Mouse (Mus musculus) erythroblast, embryonic 14.5 days (primary cell): ENCODE measurements around the gene Rnf44. TPM values are rescaled to one million over a fixed set of nuclear protein-coding genes. Genes with fewer than 3 reads are reported as not detected.

Experiments
- H3K27me3 ChIP-seq: 2 replicates; pipeline ENCODE4 v1.6.1; 2012; ENCODE audit warnings: inconsistent platforms; ENCODE audit not compliant: control insufficient read depth
- H3K36me3 ChIP-seq: 2 replicates; pipeline ENCODE4 v1.6.1; 2012; ENCODE audit warnings: mild to moderate bottlenecking, inconsistent platforms; ENCODE audit not compliant: control insufficient read depth
- H3K4me1 ChIP-seq: 2 replicates; pipeline ENCODE4 v1.6.1; 2012; ENCODE audit warnings: inconsistent platforms; ENCODE audit not compliant: control insufficient read depth
- H3K4me3 ChIP-seq: replicated peaks from 2 replicates; pipeline ENCODE3; 2012; ENCODE audit warnings: moderate library complexity, mild to moderate bottlenecking, inconsistent platforms
- H3K9me3 ChIP-seq: 2 replicates; pipeline ENCODE4 v1.6.1; 2012; ENCODE audit warnings: low read length, inconsistent platforms, mixed read lengths; ENCODE audit not compliant: control insufficient read depth
- GATA1 ChIP-seq: IDR thresholded peaks from 2 replicates; pipeline ENCODE4 v1.6.1; 2012; ENCODE audit warnings: low read length, inconsistent platforms, mixed read lengths
- TAL1 ChIP-seq: IDR thresholded peaks from 3 replicates; pipeline ENCODE4 v1.6.1; 2012; ENCODE audit warnings: low read length, inconsistent platforms, mixed read lengths
- polyA plus RNA-seq: library from polyadenylated mRNA; stranded (reverse); fragments of >175 nt; gene quantifications from 2 replicates; pipeline ENCODE4 v1.2.3, GENCODE M21; 2012

Rnf44 gene
- 20.2 and 23.6 TPM in 2 replicates for polyA plus RNA-seq

DNA sequence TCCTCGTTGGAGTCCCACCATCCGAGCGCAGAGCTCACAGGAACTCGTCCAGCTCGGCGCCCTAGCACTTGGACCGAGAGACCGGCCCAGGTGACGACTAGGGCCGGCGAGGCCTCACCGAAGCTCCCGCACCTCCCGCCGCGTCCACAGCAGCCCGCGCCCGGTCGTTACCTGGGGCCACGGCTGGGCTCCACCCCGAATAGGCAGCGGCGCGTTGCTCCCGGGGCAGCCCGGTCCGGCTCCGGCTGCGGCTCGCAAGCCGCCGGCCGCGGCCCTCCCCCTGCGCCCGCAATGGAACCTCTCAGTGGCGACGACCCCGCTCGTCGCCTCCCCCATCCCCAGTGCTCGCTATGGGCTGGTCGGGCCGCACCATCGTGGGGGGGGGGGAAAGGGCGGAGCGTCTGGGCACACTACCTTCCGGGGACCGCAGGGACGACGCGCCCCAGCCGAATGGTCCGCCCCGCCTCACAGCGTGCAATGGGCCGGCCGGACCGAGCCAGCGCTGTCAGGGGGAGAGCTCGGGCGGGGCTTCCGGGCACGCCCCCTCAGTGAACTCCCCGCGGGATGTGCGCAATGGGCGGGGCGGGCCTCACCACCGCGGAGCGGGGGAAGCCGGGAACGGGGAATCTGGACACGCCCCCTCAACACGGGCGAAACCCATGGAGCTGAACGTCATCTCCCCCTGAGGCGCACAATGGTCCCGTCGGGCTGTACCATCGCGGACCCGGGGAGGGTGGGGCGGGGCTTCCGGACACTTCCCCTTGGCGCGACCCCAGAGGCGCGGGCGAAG, at the start of gene Rnf44:
TSS of gene Rnf44 (minus strand) at position 350 of the 790 bp plus-strand sequence.
- TF ChIP-seq GATA1: no peak
- no peak for TF ChIP-seq TAL1
- no peaks in the 10 kb centered on the region for H3K27me3 ChIP-seq
- H3K4me1 ChIP-seq: peaks cover 56% of the 10 kb centered on the region
- H3K36me3 ChIP-seq: peaks cover 25% of the 10 kb centered on the region
- H3K9me3 ChIP-seq: no peaks in the 10 kb centered on the region
- H3K4me3 ChIP-seq: peak within 1 kb of the TSS; percentile 100

GRCm38 (mm10) chr13:54738213-54738601, 44.5 kb upstream of the Rnf44 start:
- peaks cover 48% of the 10 kb centered on the region for H3K27me3 ChIP-seq
- no peaks in the 10 kb centered on the region for H3K9me3 ChIP-seq
- TF ChIP-seq TAL1 (no peak), GATA1 (no peak)
- H3K4me3 ChIP-seq: no peak overlapping the region
- no peaks in the 10 kb centered on the region; the same call in 1 of the 2 replicates for H3K36me3 ChIP-seq
- no peaks in the 10 kb centered on the region for H3K4me1 ChIP-seq

- TF ChIP-seq TAL1 (no peak), GATA1 (no peak)
- Histone ChIP-seq H3K4me3 (peak overlapping the region; percentile 17), H3K4me1 (no peaks in the 10 kb centered on the region), H3K36me3 (no peaks in the 10 kb centered on the region; the same call in 1 of the 2 replicates), H3K9me3 (no peaks in the 10 kb centered on the region), H3K27me3 (peaks cover 48% of the 10 kb centered on the region)
These were observed 43.9 kb upstream of the Rnf44 start for GRCm38 (mm10) chr13:54737488-54738212.

DNA sequence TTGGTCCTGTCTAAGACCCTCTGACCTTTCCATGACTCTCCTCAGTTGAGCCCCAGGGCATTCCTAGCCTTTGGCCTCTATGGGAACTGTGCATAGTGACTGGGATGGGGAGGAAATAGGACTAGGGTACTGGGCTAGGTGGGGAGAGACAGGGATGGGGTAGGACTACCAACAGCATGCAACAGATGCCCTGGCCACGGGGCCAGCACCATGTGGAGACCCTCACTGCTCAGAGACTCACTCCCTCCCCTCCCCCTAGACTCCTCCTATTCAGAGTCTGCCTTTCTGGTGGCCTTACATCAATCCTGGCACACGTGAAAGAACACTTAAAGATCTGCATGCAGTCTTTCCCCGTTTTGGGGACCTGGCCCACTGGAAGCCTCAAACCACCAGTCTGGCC, 43.2 kb upstream of the Rnf44 start:
- Histone ChIP-seq H3K27me3 (peaks cover 48% of the 10 kb centered on the region), H3K36me3 (no peaks in the 10 kb centered on the region; the same call in 1 of the 2 replicates), H3K9me3 (no peaks in the 10 kb centered on the region), H3K4me3 (no peak overlapping the region), H3K4me1 (no peaks in the 10 kb centered on the region)
- TF ChIP-seq GATA1: no peak

GRCm38 (mm10) chr13:54726131-54726530, 32.4 kb upstream of the Rnf44 start:
- Histone ChIP-seq H3K4me3 (no peak overlapping the region), H3K4me1 (no peaks in the 10 kb centered on the region), H3K27me3 (no peaks in the 10 kb centered on the region), H3K36me3 (peaks cover 3% of the 10 kb centered on the region; the same call in 1 of the 2 replicates), H3K9me3 (peaks cover 11% of the 10 kb centered on the region)
- TF ChIP-seq GATA1 (no peak), TAL1 (no peak)

- TF ChIP-seq GATA1 (no peak), TAL1 (no peak)
These were observed 29.4 kb upstream of the Rnf44 start for GRCm38 (mm10) chr13:54723143-54723542.

GRCm38 (mm10) chr13:54716916-54717315, 23.2 kb upstream of the Rnf44 start:
- Histone ChIP-seq H3K27me3 (no peaks in the 10 kb centered on the region), H3K36me3 (peaks cover 4% of the 10 kb centered on the region; the same call in 1 of the 2 replicates), H3K9me3 (no peaks in the 10 kb centered on the region), H3K4me1 (no peaks in the 10 kb centered on the region), H3K4me3 (no peak overlapping the region)
- TF ChIP-seq GATA1 (no peak), TAL1 (no peak)

More at GRCm38 (mm10) chr13:54723143-54723542, 29.4 kb upstream of the Rnf44 start:
- no peaks in the 10 kb centered on the region for H3K27me3 ChIP-seq
- H3K36me3 ChIP-seq: peaks cover 7% of the 10 kb centered on the region; the same call in 1 of the 2 replicates
- H3K4me1 ChIP-seq: no peaks in the 10 kb centered on the region
- no peak overlapping the region for H3K4me3 ChIP-seq
- H3K9me3 ChIP-seq: peaks cover 11% of the 10 kb centered on the region

GRCm38 (mm10) chr13:54714996-54715395, 21.3 kb upstream of the Rnf44 start:
- Histone ChIP-seq H3K36me3 (peaks cover 4% of the 10 kb centered on the region; the same call in 1 of the 2 replicates), H3K4me3 (no peak overlapping the region), H3K9me3 (peaks cover 7% of the 10 kb centered on the region), H3K27me3 (no peaks in the 10 kb centered on the region), H3K4me1 (no peaks in the 10 kb centered on the region)
- TF ChIP-seq GATA1 (no peak), TAL1 (no peak)

GRCm38 (mm10) chr13:54714393-54714792, 20.7 kb upstream of the Rnf44 start:
- TF ChIP-seq TAL1 (no peak), GATA1 (no peak)
- no peaks in the 10 kb centered on the region for H3K4me1 ChIP-seq
- H3K27me3 ChIP-seq: no peaks in the 10 kb centered on the region
- no peak overlapping the region for H3K4me3 ChIP-seq
- peaks cover 7% of the 10 kb centered on the region for H3K9me3 ChIP-seq
- peaks cover 4% of the 10 kb centered on the region; the same call in 1 of the 2 replicates for H3K36me3 ChIP-seq
